Mouse (Mus musculus) limb, embryonic 10.5 days (tissue): ENCODE measurements around the gene Mxd3. TPM values are rescaled to one million over a fixed set of nuclear protein-coding genes. Genes with fewer than 3 reads are reported as not detected.

Experiments used
- DNase-seq: peaks from one replicate; pipeline ENCODE4 v3.0.0-alpha.2; 2017; ENCODE audit warnings: low spot score
- H3K27ac ChIP-seq: fragments of 300-500 bp; sonication (generic); 2 replicates; pipeline ENCODE4 v1.5.1; 2016; ENCODE audit warnings: mild to moderate bottlenecking
- H3K27me3 ChIP-seq: fragments of 300-500 bp; sonication (generic); 2 replicates; pipeline ENCODE4 v1.6.1; 2016; ENCODE audit warnings: low read depth, mild to moderate bottlenecking; ENCODE audit not compliant: poor library complexity, severe bottlenecking
- H3K36me3 ChIP-seq: fragments of 300-500 bp; sonication (generic); 2 replicates; pipeline ENCODE4 v1.6.1; 2016; ENCODE audit warnings: mild to moderate bottlenecking, moderate library complexity
- H3K4me1 ChIP-seq: fragments of 300-500 bp; sonication (generic); 2 replicates; pipeline ENCODE4 v1.6.1; 2016
- H3K4me3 ChIP-seq: fragments of 300-500 bp; sonication (generic); 2 replicates; pipeline ENCODE4 v1.5.1; 2016; ENCODE audit warnings: mild to moderate bottlenecking, moderate library complexity
- H3K9me3 ChIP-seq: fragments of 300-500 bp; sonication (generic); replicated peaks from 2 replicates; pipeline ENCODE4 v1.6.1; 2016; ENCODE audit warnings: mild to moderate bottlenecking
- WGBS: fragments of 180-500 bp; shearing (Covaris S2); methylation state at CpG from one replicate; pipeline ENCODE4 v1.1.7; 2016; 5-methylcytosine and 5-hydroxymethylcytosine counted together
- polyA plus RNA-seq: library from polyadenylated mRNA; unstranded; fragments of >200 nt; fragmentation: Nextera tagmentation; extraction: Ambion mirVana; gene quantifications from 2 replicates; pipeline ENCODE4 v1.2.1, GENCODE M21; 2016

The Mxd3 gene
- polyA plus RNA-seq, 1 experiment from 2014 or later: 27.5 TPM

GRCm38 (mm10) chr13:55296760-55297159 lies 32.9 kb downstream of the Mxd3 start:
- no peaks in the 10 kb centered on the region for H3K4me1 ChIP-seq
- no peaks in the 10 kb centered on the region for H3K27me3 ChIP-seq
- H3K9me3 ChIP-seq: no peaks in the 10 kb centered on the region
- DNase-seq: no peak
- 96% methylated on average over 1 of the region's 1 CpGs for WGBS
- H3K36me3 ChIP-seq: peaks cover 99% of the 10 kb centered on the region
- no peak overlapping the region for H3K27ac ChIP-seq
- no peak overlapping the region for H3K4me3 ChIP-seq

- H3K27ac ChIP-seq: no peak overlapping the region
- H3K4me3 ChIP-seq: no peak overlapping the region
- no peaks in the 10 kb centered on the region for H3K27me3 ChIP-seq
- H3K36me3 ChIP-seq: peaks cover 96% of the 10 kb centered on the region
- DNase-seq: no peak
- no peaks in the 10 kb centered on the region for H3K9me3 ChIP-seq
- no peaks in the 10 kb centered on the region for H3K4me1 ChIP-seq
- 83% methylated on average over 3 of the region's 3 CpGs for WGBS
Observed at GRCm38 (mm10) chr13:55288854-55289253, 40.8 kb downstream of the Mxd3 start.

- Histone ChIP-seq H3K9me3 (no peaks in the 10 kb centered on the region), H3K4me1 (no peaks in the 10 kb centered on the region), H3K27me3 (no peaks in the 10 kb centered on the region), H3K27ac (no peak overlapping the region), H3K36me3 (peaks cover 93% of the 10 kb centered on the region), H3K4me3 (no peak overlapping the region)
- WGBS: 97% methylated on average over 5 of the region's 5 CpGs
- DNase-seq: no peak
Observed at GRCm38 (mm10) chr13:55277646-55278045, 52.0 kb downstream of the Mxd3 start.

- 88% methylated on average over 5 of the region's 5 CpGs for WGBS
- Histone ChIP-seq H3K27me3 (no peaks in the 10 kb centered on the region), H3K27ac (no peak overlapping the region), H3K4me3 (no peak overlapping the region), H3K36me3 (peaks cover 93% of the 10 kb centered on the region), H3K9me3 (no peaks in the 10 kb centered on the region), H3K4me1 (no peaks in the 10 kb centered on the region)
- no peak for DNase-seq
Observed at GRCm38 (mm10) chr13:55277203-55277602, 52.4 kb downstream of the Mxd3 start.

Other genes starting within 250 kb of the Mxd3 start
- gene Uimc1, start 229.5 kb downstream of the Mxd3 start, polyA plus RNA-seq: 21.2 and 24.4 TPM in 2 replicates
- 25.0 and 30.0 TPM in 2 replicates for gene Zfp346, start 224.5 kb downstream of the Mxd3 start, polyA plus RNA-seq
- gene Gm17617, start 196.3 kb downstream of the Mxd3 start, polyA plus RNA-seq: not detected in 2 replicates
- gene Fgfr4, start 177.2 kb downstream of the Mxd3 start, polyA plus RNA-seq: 0.73 and 2.1 TPM in 2 replicates
- gene Nsd1, start 120.0 kb downstream of the Mxd3 start, polyA plus RNA-seq: 63.5 and 69.1 TPM in 2 replicates
- 472 and 529 TPM in 2 replicates for gene Prelid1, start 9.3 kb downstream of the Mxd3 start, polyA plus RNA-seq
- 79.0 and 85.8 TPM in 2 replicates for gene Rab24, start 7.9 kb downstream of the Mxd3 start, polyA plus RNA-seq
- 112 and 113 TPM in 2 replicates for gene Lman2, start 33.0 kb upstream of the Mxd3 start, polyA plus RNA-seq
- 0.70 and 1.1 TPM in 2 replicates for gene Rgs14, start 39.9 kb upstream of the Mxd3 start, polyA plus RNA-seq
- gene Slc34a1, start 68.4 kb upstream of the Mxd3 start, polyA plus RNA-seq: not detected in 2 replicates
- gene Pfn3, start 85.4 kb upstream of the Mxd3 start, polyA plus RNA-seq: not detected in 2 replicates
- gene F12, start 97.0 kb upstream of the Mxd3 start, polyA plus RNA-seq: 0.14 TPM in 1 of 2 replicates, not detected in the other
- gene Grk6, start 115.2 kb upstream of the Mxd3 start, polyA plus RNA-seq: 63.6 and 71.1 TPM in 2 replicates
- gene Prr7, start 134.4 kb upstream of the Mxd3 start, polyA plus RNA-seq: 0.34 and 0.35 TPM in 2 replicates
- gene Dbn1, start 158.3 kb upstream of the Mxd3 start, polyA plus RNA-seq: 346 and 417 TPM in 2 replicates
- gene Pdlim7, start 183.9 kb upstream of the Mxd3 start, polyA plus RNA-seq: 202 and 206 TPM in 2 replicates
- gene Dok3, start 199.5 kb upstream of the Mxd3 start, polyA plus RNA-seq: 2.7 and 2.9 TPM in 2 replicates
- gene Ddx41, start 206.8 kb upstream of the Mxd3 start, polyA plus RNA-seq: 94.0 and 102 TPM in 2 replicates
- gene Fam193b, start 241.3 kb upstream of the Mxd3 start, polyA plus RNA-seq: 65.8 and 70.7 TPM in 2 replicates
- gene Tmed9, start 243.9 kb upstream of the Mxd3 start, polyA plus RNA-seq: 111 and 123 TPM in 2 replicates